Mouse (Mus musculus) liver, embryonic 14.5 days (tissue): Measurements from ENCODE around the gene Romo1. TPM values are rescaled to one million over a fixed set of nuclear protein-coding genes. Genes with fewer than 3 reads are reported as not detected.
A peak's percentile ranks its signal among the peaks of the same experiment; 100 is the strongest.
"Not testable (repeated sequence)": the region's sequence is repeated elsewhere in the genome, so short reads cannot be mapped to it uniquely, and the experiment has no call there.

ENCODE experiments used
- ATAC-seq: fragments of 200-750 bp; cut with Nextera tagmentation; 2 replicates; pipeline ENCODE4 v1.8.0; 2017; ENCODE audit warnings: moderate number of reproducible peaks, mild to moderate bottlenecking, moderate library complexity; ENCODE audit not compliant: insufficient read depth
- DNase-seq, 3 experiments: peaks; one replicate each; pipeline ENCODE4 v3.0.0-alpha.2; 2012 to 2013; ENCODE audit warnings: low read depth in 3 of 3, low spot score in 3 of 3
- H3K27ac ChIP-seq: fragments of 300-500 bp; sonication (generic); 2 replicates; pipeline ENCODE4 v1.5.1; 2014; ENCODE audit warnings: moderate library complexity, mild to moderate bottlenecking, control low read depth, inconsistent platforms
- H3K27me3 ChIP-seq: fragments of 300-500 bp; sonication (generic); 2 replicates; pipeline ENCODE4 v1.6.1; 2014; ENCODE audit warnings: mild to moderate bottlenecking, low read length, moderate library complexity; ENCODE audit not compliant: control insufficient read depth, insufficient read depth
- H3K36me3 ChIP-seq: fragments of 300-500 bp; sonication (generic); replicated peaks from 2 replicates; pipeline ENCODE4 v1.6.1; 2014; ENCODE audit warnings: low read depth; ENCODE audit not compliant: control insufficient read depth, insufficient read depth
- H3K4me1 ChIP-seq, 2 experiments: fragments of 200-500 bp in 1 of 2; fragments of 300-500 bp in 1 of 2; sonication (generic) in 1 of 2; replicated peaks; 2 replicates each; pipeline ENCODE4 v1.6.1; 2012 to 2014; ENCODE audit warnings: antibody characterized with exemption in 1 of 2, inconsistent platforms in 1 of 2, low read length in 1 of 2; ENCODE audit not compliant: control insufficient read depth in 2 of 2, insufficient read depth in 2 of 2
- H3K4me2 ChIP-seq: fragments of 300-500 bp; sonication (generic); 2 replicates; pipeline ENCODE4 v1.6.1; 2014; ENCODE audit warnings: low read depth, mild to moderate bottlenecking, control low read depth, moderate library complexity
- H3K4me3 ChIP-seq, 2 experiments: fragments of 200-500 bp in 1 of 2; fragments of 300-500 bp in 1 of 2; sonication (generic) in 1 of 2; 2 replicates each; pipeline ENCODE4 v1.5.1; 2012 to 2014; ENCODE audit warnings: low read depth in 2 of 2, low read length in 2 of 2, mild to moderate bottlenecking in 2 of 2, control low read depth in 1 of 2, inconsistent platforms in 1 of 2, moderate library complexity in 1 of 2; ENCODE audit not compliant: insufficient read depth in 1 of 2
- H3K9ac ChIP-seq: fragments of 300-500 bp; sonication (generic); replicated peaks from 2 replicates; pipeline ENCODE4 v1.6.1; 2014; ENCODE audit warnings: mild to moderate bottlenecking, control low read depth, moderate library complexity
- H3K9me3 ChIP-seq: fragments of 300-500 bp; sonication (generic); 2 replicates; pipeline ENCODE4 v1.6.1; 2016; ENCODE audit warnings: low read length, mixed read lengths; ENCODE audit not compliant: control insufficient read depth
- CTCF ChIP-seq: IDR thresholded peaks from 2 replicates; pipeline ENCODE4 v1.5.1; 2016; ENCODE audit warnings: antibody characterized with exemption, low read depth, control low read depth
- EP300 ChIP-seq: IDR thresholded peaks from 2 replicates; pipeline ENCODE4 v1.6.1; 2016; ENCODE audit warnings: antibody characterized with exemption, low read depth
- WGBS: fragments of 180-500 bp; shearing (Covaris S2); extraction: QIAGEN DNeasy Blood & Tissue Kit; methylation state at CpG from one replicate; pipeline ENCODE4 v1.1.7; 2014; ENCODE audit not compliant: insufficient replicate concordance; 5-methylcytosine and 5-hydroxymethylcytosine counted together
- polyA plus RNA-seq, 2 experiments: library from polyadenylated mRNA; depleted of rRNA in 1 of 2; stranded (reverse) in 1 of 2; unstranded in 1 of 2; fragments of >200 nt; fragmentation: Nextera tagmentation in 1 of 2; extraction: Ambion mirVana in 1 of 2; gene quantifications; 2 replicates each; pipeline versions ENCODE4 v1.2.1 to v1.2.3; 2012 to 2014

Romo1 gene
- polyA plus RNA-seq, 2 experiments = 181 to 248 TPM

- Histone ChIP-seq H3K4me3 (peak overlapping the region in 1 of 2 experiments; percentile 82; a peak in 1 of 4 replicates), H3K36me3 (peaks cover 19% of the 10 kb centered on the region), H3K27ac (peak overlapping the region; percentile 96; the same call in 1 of the 2 replicates), H3K9me3 (no peaks in the 10 kb centered on the region), H3K27me3 (no peaks in the 10 kb centered on the region), H3K4me1 (peaks cover 9 to 19% of the 10 kb centered on the region in 2 experiments), H3K9ac (peak overlapping the region; percentile 88), H3K4me2 (peak overlapping the region; percentile 86)
- 78% methylated on average over 2 of the region's 2 CpGs for WGBS
- no peak for DNase-seq
- TF ChIP-seq EP300 = no peak
- TF ChIP-seq CTCF = no peak
- ATAC-seq = no peak
Observed at GRCm38 (mm10) chr2:156181592-156181991, 37.8 kb downstream of the Romo1 start.

GRCm38 (mm10) chr2:156189241-156189640 lies 45.4 kb downstream of the Romo1 start:
- H3K4me1 ChIP-seq, H3K9me3 ChIP-seq, H3K4me2 ChIP-seq, DNase-seq, ATAC-seq, H3K27ac ChIP-seq, H3K4me3 ChIP-seq, H3K9ac ChIP-seq, H3K27me3 ChIP-seq, H3K36me3 ChIP-seq: not testable (repeated sequence)
- WGBS = 46% methylated on average over 7 of the region's 7 CpGs

- Histone ChIP-seq H3K9ac (no peak overlapping the region; the same call in 1 of the 2 replicates), H3K27ac (no peak overlapping the region), H3K27me3 (no peaks in the 10 kb centered on the region), H3K4me2 (peak overlapping the region; percentile 24), H3K4me1 (peaks cover 0 to 13% of the 10 kb centered on the region in 2 experiments; a peak in 2 of 4 replicates), H3K9me3 (no peaks in the 10 kb centered on the region), H3K36me3 (no peaks in the 10 kb centered on the region), H3K4me3 (no peak overlapping the region)
- 24% methylated on average over 14 of the region's 14 CpGs for WGBS
- DNase-seq = no peak
- peak; percentile 54 for ATAC-seq
- TF ChIP-seq CTCF (no peak), EP300 (no peak)
Observed at GRCm38 (mm10) chr2:156190004-156190896, 46.4 kb downstream of the Romo1 start.

GRCm38 (mm10) chr2:156191540-156191939 lies 47.7 kb downstream of the Romo1 start:
- Histone ChIP-seq H3K27me3 (no peaks in the 10 kb centered on the region), H3K27ac (no peak overlapping the region), H3K9me3 (no peaks in the 10 kb centered on the region), H3K9ac (no peak overlapping the region), H3K4me1 (peaks cover 5 to 19% of the 10 kb centered on the region in 2 experiments), H3K4me2 (no peak overlapping the region), H3K36me3 (no peaks in the 10 kb centered on the region), H3K4me3 (no peak overlapping the region)
- 72% methylated on average over 2 of the region's 2 CpGs for WGBS
- DNase-seq (no peak), ATAC-seq (no peak)
- TF ChIP-seq EP300 = no peak
- TF ChIP-seq CTCF = peak; percentile 27; the same call in 1 of the 2 replicates

- Histone ChIP-seq H3K36me3 (no peaks in the 10 kb centered on the region), H3K4me2 (no peak overlapping the region), H3K9me3 (no peaks in the 10 kb centered on the region), H3K27ac (no peak overlapping the region), H3K4me1 (peaks cover 6 to 19% of the 10 kb centered on the region in 2 experiments), H3K9ac (no peak overlapping the region), H3K27me3 (no peaks in the 10 kb centered on the region), H3K4me3 (no peak overlapping the region)
- DNase-seq (no peak), ATAC-seq (no peak)
- 78% methylated on average over 2 of the region's 2 CpGs for WGBS
- TF ChIP-seq EP300 (no peak), CTCF (no peak)
Observed at GRCm38 (mm10) chr2:156192068-156192467, 48.2 kb downstream of the Romo1 start.
